In genomic region chr4:59247545-59247944, GRCm38 (mm10) we compare ENCODE assay signal across 23 mouse cellular contexts. TPM values are rescaled to one million over a fixed set of nuclear protein-coding genes. Genes with fewer than 3 reads are reported as not detected.
A peak's percentile ranks its signal among the peaks of the same experiment; 100 is the strongest.
DNase-seq lines count a peak whose midpoint lies in the region; ATAC-seq and TF ChIP-seq lines count a peak whose summit lies in the region.
"Had no signal": no experiment of that assay in that cellular context is flagged by ENCODE, and none has a peak within 500 bp of the region (broad histone marks: within the 10 kb centered on the region; RNA-seq: fewer than 3 reads in every experiment).

No protein-coding gene starts in this region.

- no peak for TF ChIP-seq CTCF in small intestine, adult 2 months (IDR thresholded peaks at IDR 0.05; ENCODE audit: extremely low read depth, insufficient read length, insufficient replicate concordance, low read depth, low read length)
- no peak for TF ChIP-seq CTCF in layer of hippocampus, adult 2 months (conservative IDR thresholded peaks at IDR 0.05)

- DNase-seq in hindbrain, embryonic 11.5 days (ENCODE audit: low spot score): no peak
- DNase-seq in hindbrain, embryonic 14.5 days (ENCODE audit: low spot score): no peak
- peak; percentile 78 for DNase-seq in c-Kit-positive CD71-positive TER-119-positive erythroid progenitor cells, embryonic 14.5 days (ENCODE audit: low spot score)
- peak; percentile 67 for DNase-seq in liver, embryonic 13.5 days
- no peak for DNase-seq in layer of hippocampus, adult 2 months (ENCODE audit: low spot score in 2 of 2)
- no peak for DNase-seq in right cerebral cortex, postnatal 10 days (ENCODE audit: low spot score in 2 of 2)
- DNase-seq: B cell, adult 2 months; cerebellum, postnatal 14 days; gastrocnemius, postnatal 10 days; heart, adult 2 months; kidney, adult 9 months; kidney, postnatal 25 days; lung, embryonic 14.5 days; lung, postnatal 4 days; right cerebral cortex, adult 18-20 months; thymus, adult 18-20 months had no signal

- 78% methylated on average over 1 of the region's 1 CpGs for WGBS in hindbrain, embryonic 11.5 days
- 79% methylated on average over 1 of the region's 1 CpGs for WGBS in hindbrain, embryonic 14.5 days
- WGBS in liver, embryonic 13.5 days (ENCODE audit: insufficient replicate concordance): 5% methylated on average over 1 of the region's 1 CpGs
- 21% methylated on average over 1 of the region's 1 CpGs for WGBS in small intestine, adult 2 months

- H3K27ac ChIP-seq in hindbrain, embryonic 11.5 days (ENCODE audit: low read depth, low read length): 0 out of 2 replicates have a peak overlapping the region, but pooled peaks have one; percentile 39
- H3K27ac ChIP-seq in hindbrain, embryonic 14.5 days: no peak overlapping the region
- H3K27ac ChIP-seq in liver, embryonic 13.5 days: peak overlapping the region; percentile 95
- H3K27ac ChIP-seq in small intestine, adult 2 months (ENCODE audit: insufficient read depth, low read depth, low read length): peak overlapping the region; percentile 50
- H3K27ac ChIP-seq in layer of hippocampus, adult 2 months: no peak overlapping the region
- H3K27ac ChIP-seq: embryonic facial prominence, embryonic 15.5 days; forebrain, embryonic 12.5 days; heart, adult 2 months; hindbrain, embryonic 13.5 days; limb, embryonic 12.5 days; midbrain, embryonic 12.5 days; neural tube, embryonic 12.5 days had no signal

- H3K27me3 ChIP-seq in hindbrain, embryonic 11.5 days (ENCODE audit: control insufficient read depth, insufficient read depth, low read length): no peaks in the 10 kb centered on the region
- no peaks in the 10 kb centered on the region for H3K27me3 ChIP-seq in hindbrain, embryonic 14.5 days (ENCODE audit: control insufficient read depth, insufficient read depth, low read length)
- no peaks in the 10 kb centered on the region for H3K27me3 ChIP-seq in liver, embryonic 13.5 days
- no peaks in the 10 kb centered on the region for H3K27me3 ChIP-seq in small intestine, adult 2 months (ENCODE audit: control insufficient read depth, insufficient read depth, low read length)
- H3K27me3 ChIP-seq: embryonic facial prominence, embryonic 15.5 days; forebrain, embryonic 12.5 days; hindbrain, embryonic 13.5 days; limb, embryonic 12.5 days; midbrain, embryonic 12.5 days; neural tube, embryonic 12.5 days had no signal

- H3K36me3 ChIP-seq in hindbrain, embryonic 11.5 days (ENCODE audit: control insufficient read depth, insufficient read depth, low read length): no peaks in the 10 kb centered on the region
- H3K36me3 ChIP-seq in hindbrain, embryonic 14.5 days (replicated peaks; ENCODE audit: control insufficient read depth, insufficient read depth): no peaks in the 10 kb centered on the region
- H3K36me3 ChIP-seq in liver, embryonic 13.5 days: no peaks in the 10 kb centered on the region
- H3K36me3 ChIP-seq in small intestine, adult 2 months (ENCODE audit: control insufficient read depth, insufficient read depth, low read length): no peaks in the 10 kb centered on the region
- H3K36me3 ChIP-seq: embryonic facial prominence, embryonic 15.5 days; forebrain, embryonic 12.5 days; hindbrain, embryonic 13.5 days; limb, embryonic 12.5 days; midbrain, embryonic 12.5 days; neural tube, embryonic 12.5 days had no signal

- no peak overlapping the region for H3K4me2 ChIP-seq in hindbrain, embryonic 11.5 days (replicated peaks; ENCODE audit: low read depth, low read length)
- no peak overlapping the region for H3K4me2 ChIP-seq in hindbrain, embryonic 14.5 days (replicated peaks)
- peak overlapping the region; percentile 2; the same call in 1 of the 2 replicates for H3K4me2 ChIP-seq in liver, embryonic 13.5 days
- H3K4me2 ChIP-seq: embryonic facial prominence, embryonic 15.5 days; forebrain, embryonic 12.5 days; hindbrain, embryonic 13.5 days; limb, embryonic 12.5 days; lung, embryonic 14.5 days; midbrain, embryonic 12.5 days; neural tube, embryonic 12.5 days had no signal

- no peak for ATAC-seq in hindbrain, embryonic 11.5 days (ENCODE audit: low FRiP score)
- ATAC-seq in hindbrain, embryonic 14.5 days (ENCODE audit: low FRiP score): no peak
- ATAC-seq in liver, embryonic 13.5 days (ENCODE audit: low read depth): peak; percentile 84

- H3K4me1 ChIP-seq in hindbrain, embryonic 11.5 days (replicated peaks; ENCODE audit: control insufficient read depth, insufficient read depth, low read length): no peaks in the 10 kb centered on the region
- H3K4me1 ChIP-seq in hindbrain, embryonic 14.5 days (replicated peaks; ENCODE audit: control insufficient read depth, insufficient read depth, low read length): no peaks in the 10 kb centered on the region
- peaks cover 90% of the 10 kb centered on the region for H3K4me1 ChIP-seq in liver, embryonic 13.5 days (replicated peaks)
- H3K4me1 ChIP-seq in small intestine, adult 2 months (ENCODE audit: control insufficient read depth, insufficient read depth, insufficient read length, low read length): peaks cover 26% of the 10 kb centered on the region; the same call in 1 of the 2 replicates
- H3K4me1 ChIP-seq: embryonic facial prominence, embryonic 15.5 days; forebrain, embryonic 12.5 days; hindbrain, embryonic 13.5 days; limb, embryonic 12.5 days; midbrain, embryonic 12.5 days; neural tube, embryonic 12.5 days had no signal

- no peaks in the 10 kb centered on the region for H3K9me3 ChIP-seq in hindbrain, embryonic 11.5 days (ENCODE audit: control insufficient read depth, low read length)
- H3K9me3 ChIP-seq in hindbrain, embryonic 14.5 days (ENCODE audit: control insufficient read depth, low read length): no peaks in the 10 kb centered on the region
- no peaks in the 10 kb centered on the region for H3K9me3 ChIP-seq in liver, embryonic 13.5 days (replicated peaks)
- H3K9me3 ChIP-seq: embryonic facial prominence, embryonic 15.5 days; forebrain, embryonic 12.5 days; hindbrain, embryonic 13.5 days; limb, embryonic 12.5 days; midbrain, embryonic 12.5 days; neural tube, embryonic 12.5 days had no signal

- H3K9ac ChIP-seq in hindbrain, embryonic 11.5 days (ENCODE audit: low read depth, low read length): no peak overlapping the region
- H3K9ac ChIP-seq in hindbrain, embryonic 14.5 days: no peak overlapping the region
- no peak overlapping the region for H3K9ac ChIP-seq in liver, embryonic 13.5 days
- H3K9ac ChIP-seq: embryonic facial prominence, embryonic 15.5 days; forebrain, embryonic 12.5 days; hindbrain, embryonic 13.5 days; limb, embryonic 12.5 days; lung, embryonic 14.5 days; midbrain, embryonic 12.5 days; neural tube, embryonic 12.5 days had no signal

- H3K4me3 ChIP-seq in hindbrain, embryonic 11.5 days (ENCODE audit: low read depth, low read length): no peak overlapping the region
- H3K4me3 ChIP-seq in hindbrain, embryonic 14.5 days (replicated peaks; ENCODE audit: low read length): no peak overlapping the region
- H3K4me3 ChIP-seq in liver, embryonic 13.5 days (replicated peaks): no peak overlapping the region
- no peak overlapping the region for H3K4me3 ChIP-seq in small intestine, adult 2 months (ENCODE audit: low read depth, low read length)
- H3K4me3 ChIP-seq in layer of hippocampus, adult 2 months: no peak overlapping the region
- H3K4me3 ChIP-seq: embryonic facial prominence, embryonic 15.5 days; forebrain, embryonic 12.5 days; heart, adult 2 months; hindbrain, embryonic 13.5 days; limb, embryonic 12.5 days; midbrain, embryonic 12.5 days; neural tube, embryonic 12.5 days had no signal

- no peak for TF ChIP-seq POLR2A in small intestine, adult 2 months (IDR thresholded peaks at IDR 0.05; ENCODE audit: low read depth, low read length)

RNA-seq across cellular contexts. Expression of gene Ugcg, which starts 58.5 kb away (rescaled TPM):
- polyA plus RNA-seq in hindbrain, embryonic 11.5 days (2014; fragmentation: Nextera tagmentation; extraction: Ambion mirVana): 15.0 and 19.7 TPM in 2 replicates
- 22.5 and 24.7 TPM in 2 replicates for polyA plus RNA-seq in hindbrain, embryonic 14.5 days (2014; fragmentation: Nextera tagmentation; extraction: Ambion mirVana)
- 9.2 and 10.5 TPM in 2 replicates for polyA plus RNA-seq in liver, embryonic 13.5 days (2015; fragmentation: Nextera tagmentation; extraction: Ambion mirVana)
- polyA plus RNA-seq in small intestine, adult 2 months (2012; rRNA removed): 9.6 and 109 TPM in 2 replicates
- 10 to 100 TPM; 67.1 to 68.0 TPM for total RNA-seq in layer of hippocampus, adult 2 months (2021)

Comparison
In these comparisons a context has a peak if more than half of its experiments do, and no peak if none do; other contexts are left out.
1. H3K27ac ChIP-seq: peak in hindbrain, embryonic 11.5 days (single experiment), liver, embryonic 13.5 days (single experiment) and small intestine, adult 2 months (single experiment); none in hindbrain, embryonic 14.5 days (single experiment) and layer of hippocampus, adult 2 months (single experiment).
2. DNase-seq: peak in c-Kit-positive CD71-positive TER-119-positive erythroid progenitor cells, embryonic 14.5 days (single experiment) and liver, embryonic 13.5 days (single experiment); none in hindbrain, embryonic 11.5 days (single experiment), hindbrain, embryonic 14.5 days (single experiment), layer of hippocampus, adult 2 months (0 of 2) and right cerebral cortex, postnatal 10 days (0 of 2).